Mouse (Mus musculus) lung, adult 2 months (tissue): Measurements from ENCODE around the gene Hamp2.

Source experiments
- CTCF ChIP-seq: fragments of 200-500 bp; IDR thresholded peaks from 2 replicates; pipeline ENCODE4 v1.5.1; 2011; ENCODE audit warnings: mild to moderate bottlenecking, low read length, control low read depth; ENCODE audit not compliant: insufficient read depth
- POLR2A ChIP-seq: fragments of 200-500 bp; IDR thresholded peaks from 2 replicates; pipeline ENCODE4 v1.6.1; 2011; ENCODE audit warnings: low read depth, mild to moderate bottlenecking, control low read depth, low read length, borderline replicate concordance; ENCODE audit errors: extremely low read depth

- TF ChIP-seq CTCF, result no peak
- no peak for TF ChIP-seq POLR2A
These were observed 40.4 kb downstream of the Hamp2 start for GRCm38 (mm10) chr7:30884047-30884446.
